Mouse (Mus musculus): ENCODE results near the gene Pdilt.

Gene Pdilt

DNA sequence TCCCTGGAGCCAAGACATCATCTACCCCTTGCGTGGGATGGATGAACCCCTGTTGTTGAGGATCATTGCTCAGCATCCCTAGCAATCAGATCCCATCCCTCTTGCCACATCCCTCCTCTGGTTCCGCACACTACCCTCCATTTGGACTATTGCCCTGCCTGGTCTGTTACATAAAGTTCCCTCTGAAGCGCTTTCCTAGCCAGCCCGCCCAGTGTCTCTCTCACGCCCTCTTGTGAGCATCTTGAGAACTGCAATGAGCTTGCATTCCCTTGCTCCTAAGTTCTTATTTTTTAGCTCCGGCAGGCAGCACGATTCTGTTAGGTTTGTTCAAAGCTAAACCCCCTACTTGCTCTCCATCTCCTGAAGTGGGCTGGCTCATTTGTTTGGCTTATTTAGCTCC, 10.2 kb downstream of the Pdilt start:
- in situ Hi-C loops (cut with MboI), result loop anchor here (25.0 kb wide), 1 partner anchor 751 kb away; no protein-coding TSS in a partner anchor

DNA sequence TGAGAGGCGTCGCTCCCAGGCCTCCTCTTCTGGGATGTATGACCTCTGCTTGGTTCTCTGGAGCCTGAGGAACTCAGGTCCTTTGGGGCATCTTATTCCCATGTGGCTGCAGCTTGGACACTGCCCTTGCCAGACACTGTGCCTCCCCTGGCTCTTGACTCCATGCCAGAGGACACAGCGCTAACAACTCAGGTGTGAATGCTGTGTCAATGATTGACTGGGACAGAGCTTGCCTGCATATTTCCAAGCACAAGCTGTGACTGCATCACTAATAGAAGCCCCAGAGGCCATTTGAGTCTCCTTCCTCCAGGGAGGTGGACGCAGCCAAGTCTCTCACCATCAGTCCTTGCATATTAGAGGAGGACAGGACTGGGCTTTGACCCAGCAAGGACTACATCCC, 12.1 kb downstream of the Pdilt start:
- in situ Hi-C loops (cut with MboI), result loop anchor here (25.0 kb wide), 1 partner anchor 749 kb away; no protein-coding TSS in a partner anchor

- in situ Hi-C loops (cut with MboI), result no loop called here
These were observed 33.1 kb downstream of the Pdilt start for GRCm38 (mm10) chr7:119490041-119490780.

DNA sequence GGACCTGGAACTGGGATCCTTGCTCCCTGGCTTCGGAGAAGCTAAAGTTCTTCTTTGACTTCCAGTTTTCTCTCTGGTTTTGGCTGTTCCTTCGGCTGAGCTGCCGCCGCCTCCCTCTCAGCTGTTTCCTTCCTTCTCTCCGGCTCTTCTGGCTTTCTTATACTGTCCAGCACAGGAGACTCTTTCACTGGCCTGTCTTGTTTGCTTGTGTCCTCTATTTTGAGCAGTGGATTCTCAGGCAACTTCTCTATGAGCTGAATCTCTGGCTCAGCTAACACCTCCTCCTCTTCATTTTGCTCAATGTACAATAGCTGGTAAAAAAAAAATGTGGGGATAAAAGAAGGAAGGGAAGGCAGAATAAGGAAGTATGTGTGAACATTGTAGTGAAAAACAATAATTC, 36.6 kb downstream of the Pdilt start:
- in situ Hi-C loops (cut with MboI), result no loop called here

GRCm38 (mm10) chr7:119484154-119484553, 39.1 kb downstream of the Pdilt start:
- in situ Hi-C loops (cut with MboI), result no loop called here

- in situ Hi-C loops (cut with MboI), result no loop called here
These were observed 44.0 kb downstream of the Pdilt start, which contains the start of gene Umod for GRCm38 (mm10) chr7:119479256-119479655. Gene Umod (minus strand): TSS chr7:119479282.

GRCm38 (mm10) chr7:119476500-119477389, 46.5 kb downstream of the Pdilt start:
- in situ Hi-C loops (cut with MboI), result no loop called here

- in situ Hi-C loops (cut with MboI), result no loop called here
These were observed 64.1 kb downstream of the Pdilt start, which contains the start of gene Gp2 for GRCm38 (mm10) chr7:119459185-119459584. Gene Gp2 (minus strand): TSS chr7:119459285.

GRCm38 (mm10) chr7:119454192-119454591, 69.1 kb downstream of the Pdilt start:
- in situ Hi-C loops (cut with MboI), result no loop called here

DNA sequence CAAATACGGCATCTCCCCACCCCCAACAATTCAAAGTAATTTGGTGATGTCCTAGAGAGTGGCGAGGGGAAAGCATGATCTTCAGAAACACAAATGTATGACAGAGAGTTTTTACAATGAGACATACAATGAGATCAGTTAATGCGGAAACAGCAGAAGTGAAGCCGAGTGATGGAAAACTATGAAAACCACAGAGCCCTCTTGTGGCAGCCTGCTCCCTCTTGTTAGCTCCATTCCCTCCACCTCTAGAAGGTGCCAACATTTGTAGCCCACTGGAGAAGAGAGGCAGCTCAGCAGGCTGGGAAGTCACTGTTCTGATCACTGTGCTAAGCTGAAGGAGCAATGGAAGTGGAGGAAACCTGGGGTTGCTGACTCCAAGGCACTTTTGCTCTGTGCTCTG, 79.4 kb downstream of the Pdilt start:
- in situ Hi-C loops (cut with MboI), result no loop called here

GRCm38 (mm10) chr7:119441938-119442337, 81.4 kb downstream of the Pdilt start:
- in situ Hi-C loops (cut with MboI), result no loop called here

Measured in mature B cell (primary cell).